Mouse (Mus musculus): ENCODE measurements around the gene Hexb.

DNA sequence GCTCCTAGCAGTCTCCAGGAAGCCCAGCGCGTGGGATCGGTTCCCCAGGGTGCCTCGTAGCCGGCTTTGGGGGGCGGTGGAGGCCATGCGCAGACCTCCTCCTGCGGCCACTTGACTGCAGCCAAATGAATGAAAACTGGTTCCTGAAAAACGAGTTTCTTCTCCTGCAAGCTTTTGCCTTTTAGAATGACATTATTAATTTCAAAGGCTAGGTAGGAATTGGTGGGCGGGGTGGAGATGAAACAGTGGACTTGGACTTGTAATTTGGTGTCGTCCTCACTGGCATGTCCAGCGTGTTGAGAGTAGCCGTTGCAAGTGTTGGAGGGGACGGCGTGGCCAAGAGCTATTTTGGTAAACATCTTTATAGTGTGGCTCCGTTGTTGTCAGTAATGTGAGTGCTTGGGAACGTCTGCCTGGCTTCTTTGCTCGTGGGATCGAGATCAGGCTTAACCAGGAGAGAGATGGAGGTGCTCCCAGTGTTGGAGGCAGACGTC, 43.7 kb upstream of the Hexb start:
- TF ChIP-seq CTCF (IDR thresholded peaks at IDR 0.05; ENCODE audit: borderline replicate concordance, insufficient read depth, low read depth, low read length) (no peak), POLR2A (IDR thresholded peaks at IDR 0.05; ENCODE audit: borderline replicate concordance, insufficient read depth, low read length) (no peak)

All from cerebellum, adult 2 months (tissue).